Mouse (Mus musculus): ENCODE data around the gene Olfr1259.
"Not testable (repeated sequence)": the region's sequence is repeated elsewhere in the genome, so short reads cannot be mapped to it uniquely, and the experiment has no call there.

GRCm38 (mm10) chr2:89912616-89913015 is 35.8 kb downstream of the Olfr1259 start:
- TF ChIP-seq CTCF, POLR2A (IDR thresholded peaks at IDR 0.05; ENCODE audit: extremely low read depth, insufficient read depth, low read length): not testable (repeated sequence)

Measured in cortical plate, adult 2 months (tissue).